Mouse (Mus musculus) stomach, postnatal 0 days (tissue): ENCODE results near the gene Nlrx1. TPM values are rescaled to one million over a fixed set of nuclear protein-coding genes. Genes with fewer than 3 reads are reported as not detected.

Experiments used
- ATAC-seq: fragments of 200-750 bp; cut with Nextera tagmentation; 2 replicates; pipeline ENCODE4 v1.8.0; 2017; ENCODE audit not compliant: low FRiP score, low TSS enrichment
- DNase-seq: peaks from one replicate; pipeline ENCODE4 v3.0.0-alpha.2; 2016; ENCODE audit warnings: low spot score
- H3K27ac ChIP-seq: fragments of 300-500 bp; sonication (generic); replicated peaks from 2 replicates; pipeline ENCODE4 v1.5.1; 2014; ENCODE audit warnings: mild to moderate bottlenecking, control low read depth
- H3K27me3 ChIP-seq: fragments of 300-500 bp; sonication (generic); 2 replicates; pipeline ENCODE4 v1.6.1; 2014; ENCODE audit warnings: low read length; ENCODE audit not compliant: control insufficient read depth, insufficient read depth
- H3K36me3 ChIP-seq: fragments of 300-500 bp; sonication (generic); 2 replicates; pipeline ENCODE4 v1.6.1; 2014; ENCODE audit warnings: low read length, mixed read lengths; ENCODE audit not compliant: control insufficient read depth, insufficient read depth
- H3K4me1 ChIP-seq: fragments of 300-500 bp; sonication (generic); replicated peaks from 2 replicates; pipeline ENCODE4 v1.6.1; 2014; ENCODE audit warnings: antibody characterized with exemption; ENCODE audit not compliant: control insufficient read depth, insufficient read depth
- H3K4me2 ChIP-seq: fragments of 300-500 bp; sonication (generic); replicated peaks from 2 replicates; pipeline ENCODE4 v1.6.1; 2014; ENCODE audit warnings: low read depth, mild to moderate bottlenecking, control low read depth, moderate library complexity
- H3K4me3 ChIP-seq: fragments of 300-500 bp; sonication (generic); 2 replicates; pipeline ENCODE4 v1.5.1; 2014; ENCODE audit warnings: low read depth, low read length, control low read depth
- H3K9ac ChIP-seq: fragments of 300-500 bp; sonication (generic); 2 replicates; pipeline ENCODE4 v1.6.1; 2014; ENCODE audit warnings: mild to moderate bottlenecking, low read length, control low read depth, mixed read lengths
- H3K9me3 ChIP-seq: fragments of 300-500 bp; sonication (generic); 2 replicates; pipeline ENCODE4 v1.6.1; 2016; ENCODE audit warnings: low read length; ENCODE audit not compliant: control insufficient read depth
- CTCF ChIP-seq: IDR thresholded peaks from 2 replicates; pipeline ENCODE4 v1.5.1; 2016; ENCODE audit warnings: antibody characterized with exemption, low read depth, mild to moderate bottlenecking, moderate library complexity
- EP300 ChIP-seq: optimal IDR thresholded peaks from 2 replicates; pipeline ENCODE3; 2016; ENCODE audit warnings: antibody characterized with exemption
- WGBS: fragments of 180-500 bp; shearing (Covaris S2); extraction: QIAGEN DNeasy Blood & Tissue Kit; methylation state at CpG from one replicate; pipeline ENCODE4 v1.1.7; 2014; 5-methylcytosine and 5-hydroxymethylcytosine counted together
- polyA plus RNA-seq: library from polyadenylated mRNA; unstranded; fragments of >200 nt; fragmentation: Nextera tagmentation; extraction: Ambion mirVana; gene quantifications from 2 replicates; pipeline ENCODE4 v1.2.1, GENCODE M21; 2015

Nlrx1 gene
- polyA plus RNA-seq, 1 experiment from 2014 or later = 9.2 TPM

DNA sequence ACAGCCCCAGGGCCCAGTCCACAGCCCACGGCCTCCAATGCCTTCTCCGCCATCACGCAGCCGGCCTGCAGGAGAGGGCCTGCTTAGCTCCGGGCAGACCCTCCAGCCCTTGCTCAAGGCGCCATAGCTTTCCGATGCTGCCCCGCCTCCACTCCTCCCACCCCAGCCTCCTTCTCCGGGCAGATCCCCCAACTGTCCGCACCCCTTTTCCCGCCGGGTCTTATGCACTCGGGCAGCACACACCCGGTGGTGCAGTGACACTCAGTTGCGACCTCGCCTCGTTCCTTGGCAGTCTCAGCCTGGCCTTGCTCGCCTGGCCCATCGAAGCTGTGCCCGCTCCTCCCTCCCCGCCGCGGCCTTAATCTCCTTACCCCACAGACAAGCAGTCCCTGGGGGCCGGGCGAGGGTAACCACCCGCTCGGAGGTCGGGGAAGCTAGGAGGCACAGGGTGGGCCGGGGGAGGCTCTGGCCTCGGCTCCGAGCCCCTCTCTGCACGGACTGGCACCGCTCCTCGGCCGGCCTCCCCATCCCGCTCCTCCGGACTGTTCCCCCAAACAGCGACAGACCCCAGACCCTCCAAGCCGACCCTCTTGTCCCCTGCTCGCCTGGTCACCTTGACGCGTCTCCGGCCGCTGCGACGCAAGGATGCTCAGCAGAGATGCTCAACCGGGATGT, 19.1 kb upstream of the Nlrx1 start:
- no peak for TF ChIP-seq CTCF
- TF ChIP-seq EP300 = no peak
- Histone ChIP-seq H3K4me3 (peak overlapping the region; percentile 61), H3K4me1 (no peaks in the 10 kb centered on the region), H3K27me3 (no peaks in the 10 kb centered on the region), H3K9ac (peak overlapping the region; percentile 63), H3K9me3 (no peaks in the 10 kb centered on the region), H3K36me3 (peaks cover 4% of the 10 kb centered on the region; the same call in 1 of the 2 replicates), H3K27ac (no peak overlapping the region), H3K4me2 (peak overlapping the region; percentile 83)
- peak; percentile 50 for DNase-seq
- WGBS = 1% methylated on average over 44 of the region's 47 CpGs
- peak; percentile 35; the same call in 1 of the 2 replicates for ATAC-seq

DNA sequence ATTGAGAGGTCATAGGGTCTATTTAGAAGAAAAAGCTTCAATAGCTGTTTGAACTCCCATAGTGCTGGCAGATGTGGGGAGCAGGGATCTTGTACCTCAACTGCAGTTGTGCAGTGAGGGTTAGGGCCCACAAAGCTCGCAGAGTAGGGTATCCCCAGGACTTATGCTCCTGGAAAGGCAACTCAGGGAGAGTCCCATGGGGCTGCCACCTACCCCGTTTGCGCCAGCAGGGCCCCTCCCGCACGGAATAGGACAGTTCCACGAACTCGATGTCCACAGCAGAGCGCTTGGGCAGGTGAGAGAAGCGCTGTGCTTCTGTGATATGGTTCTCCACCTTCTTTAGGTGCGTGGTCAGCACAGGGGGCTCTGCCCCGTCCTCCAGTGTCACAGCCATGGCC, 18.6 kb upstream of the Nlrx1 start:
- WGBS = 16% methylated on average over 11 of the region's 11 CpGs
- no peaks in the 10 kb centered on the region for H3K4me1 ChIP-seq
- H3K36me3 ChIP-seq = peaks cover 4% of the 10 kb centered on the region; the same call in 1 of the 2 replicates
- 0 out of 2 replicates have a peak, but pooled peaks have one; percentile 10 for ATAC-seq
- TF ChIP-seq EP300 (no peak), CTCF (no peak)
- peak overlapping the region; percentile 61 for H3K4me3 ChIP-seq
- H3K9ac ChIP-seq = peak overlapping the region; percentile 63
- H3K4me2 ChIP-seq = peak overlapping the region; percentile 83
- no peak for DNase-seq
- no peaks in the 10 kb centered on the region for H3K27me3 ChIP-seq
- H3K9me3 ChIP-seq = no peaks in the 10 kb centered on the region
- no peak overlapping the region for H3K27ac ChIP-seq

GRCm38 (mm10) chr9:44286256-44286850, 18.0 kb upstream of the Nlrx1 start:
- H3K9ac ChIP-seq = no peak overlapping the region
- 21% methylated on average over 6 of the region's 6 CpGs for WGBS
- H3K27ac ChIP-seq = no peak overlapping the region
- H3K9me3 ChIP-seq = no peaks in the 10 kb centered on the region
- no peak for DNase-seq
- no peaks in the 10 kb centered on the region for H3K27me3 ChIP-seq
- TF ChIP-seq CTCF (no peak), EP300 (no peak)
- no peak for ATAC-seq
- H3K4me3 ChIP-seq = no peak overlapping the region
- peaks cover 4% of the 10 kb centered on the region; the same call in 1 of the 2 replicates for H3K36me3 ChIP-seq
- H3K4me1 ChIP-seq = no peaks in the 10 kb centered on the region
- no peak overlapping the region; the same call in 1 of the 2 replicates for H3K4me2 ChIP-seq

DNA sequence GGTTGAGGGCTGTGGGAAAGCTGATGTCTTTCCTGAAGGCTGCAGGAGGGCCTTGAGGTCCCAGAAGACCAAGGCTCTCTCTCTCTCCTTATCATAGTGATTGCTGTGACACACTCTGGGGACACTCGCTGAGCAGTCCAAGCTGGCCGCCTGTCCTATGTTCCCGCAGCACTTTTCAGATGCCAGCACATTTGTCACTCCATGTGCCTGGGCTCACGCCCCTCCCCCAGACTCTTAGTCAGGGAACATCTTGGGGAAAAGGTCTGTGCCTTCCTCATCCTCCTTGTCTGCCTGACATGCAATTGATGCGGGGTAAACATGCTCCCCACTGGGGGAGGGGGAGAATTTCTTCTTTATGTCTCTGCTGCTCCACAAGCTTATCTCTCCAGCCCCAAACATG, 14.8 kb upstream of the Nlrx1 start:
- no peak for ATAC-seq
- Histone ChIP-seq H3K36me3 (peaks cover 2% of the 10 kb centered on the region; the same call in 1 of the 2 replicates), H3K4me2 (no peak overlapping the region), H3K9ac (no peak overlapping the region), H3K9me3 (no peaks in the 10 kb centered on the region), H3K4me1 (no peaks in the 10 kb centered on the region), H3K27me3 (no peaks in the 10 kb centered on the region), H3K4me3 (no peak overlapping the region), H3K27ac (no peak overlapping the region)
- no peak for DNase-seq
- 59% methylated on average over 5 of the region's 5 CpGs for WGBS
- no peak for TF ChIP-seq CTCF
- no peak for TF ChIP-seq EP300

DNA sequence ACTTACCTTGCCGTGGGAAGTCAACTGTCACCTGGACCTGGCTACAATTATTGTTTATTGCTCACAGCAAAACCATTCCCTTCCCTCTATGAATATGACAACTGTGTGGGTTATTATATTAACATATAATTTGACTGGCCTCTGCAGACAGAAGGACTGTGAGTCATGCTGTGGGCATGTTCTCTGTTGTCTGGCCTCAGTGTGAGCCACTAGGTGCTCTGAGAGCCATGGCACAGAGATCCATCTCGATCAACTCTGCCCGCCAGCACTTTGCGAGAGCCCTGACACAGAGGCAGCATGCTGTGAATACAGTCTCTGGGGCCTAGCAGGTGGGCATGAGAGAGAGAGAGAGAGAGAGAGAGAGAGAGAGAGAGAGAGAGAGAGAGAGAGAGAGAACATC, 1.6 kb upstream of the Nlrx1 start:
- no peaks in the 10 kb centered on the region for H3K27me3 ChIP-seq
- H3K9ac ChIP-seq = no peak overlapping the region
- DNase-seq (no peak), ATAC-seq (no peak)
- H3K36me3 ChIP-seq = no peaks in the 10 kb centered on the region
- H3K4me1 ChIP-seq = 0 out of 2 replicates have a peak, but pooled peaks cover 2% of the 10 kb centered on the region
- no peak overlapping the region for H3K4me2 ChIP-seq
- H3K9me3 ChIP-seq = no peaks in the 10 kb centered on the region
- no peak overlapping the region for H3K4me3 ChIP-seq
- no peak for TF ChIP-seq EP300
- TF ChIP-seq CTCF = no peak
- 78% methylated on average over 4 of the region's 4 CpGs for WGBS
- H3K27ac ChIP-seq = no peak overlapping the region

GRCm38 (mm10) chr9:44269077-44269476, 678 bp upstream of the Nlrx1 start:
- Histone ChIP-seq H3K27ac (0 out of 2 replicates have a peak overlapping the region, but pooled peaks have one; percentile 35), H3K9me3 (no peaks in the 10 kb centered on the region), H3K4me3 (no peak overlapping the region), H3K4me2 (no peak overlapping the region), H3K36me3 (no peaks in the 10 kb centered on the region), H3K4me1 (0 out of 2 replicates have a peak, but pooled peaks cover 2% of the 10 kb centered on the region), H3K9ac (no peak overlapping the region), H3K27me3 (no peaks in the 10 kb centered on the region)
- TF ChIP-seq CTCF (peak; percentile 70), EP300 (no peak)
- 83% methylated on average over 3 of the region's 3 CpGs for WGBS
- DNase-seq (no peak), ATAC-seq (no peak)
